Mouse (Mus musculus) kidney, adult 2 months (tissue): ENCODE results near the gene Ranbp1.

Experiments
- CTCF ChIP-seq: fragments of 200-500 bp; conservative IDR thresholded peaks from 2 replicates; pipeline ENCODE4 v1.5.1; 2011; ENCODE audit warnings: low read depth, mild to moderate bottlenecking, control low read depth, low read length, moderate library complexity, mixed read lengths; ENCODE audit not compliant: insufficient read depth, insufficient read length
- POLR2A ChIP-seq: fragments of 200-500 bp; IDR thresholded peaks from one replicate; pipeline ENCODE4 v1.6.1; 2011; ENCODE audit warnings: low read depth, low read length, control low read depth

DNA sequence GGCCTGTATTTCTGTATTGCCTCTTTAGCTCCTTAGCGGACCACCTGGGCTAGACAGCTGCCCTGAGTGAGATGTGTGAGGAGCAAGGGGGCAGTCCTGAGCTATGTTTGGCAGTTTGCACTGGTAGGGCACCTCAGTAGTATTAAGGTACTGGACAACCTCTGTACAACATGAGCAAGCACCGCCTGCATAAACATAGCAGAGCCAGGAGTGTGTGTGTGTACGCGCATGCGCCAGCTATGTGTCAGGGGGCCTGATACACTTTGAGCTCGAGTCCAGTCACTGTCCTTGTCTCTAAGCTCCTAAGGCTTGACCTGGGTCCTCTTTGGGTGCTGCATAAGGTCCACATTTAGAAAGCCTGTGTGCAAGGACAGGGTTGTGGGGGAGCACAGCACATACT, 17.9 kb downstream of the Ranbp1 start:
- TF ChIP-seq CTCF (no peak), POLR2A (no peak)
